Mouse (Mus musculus): ENCODE measurements around the gene Gngt2.

Gene Gngt2

DNA sequence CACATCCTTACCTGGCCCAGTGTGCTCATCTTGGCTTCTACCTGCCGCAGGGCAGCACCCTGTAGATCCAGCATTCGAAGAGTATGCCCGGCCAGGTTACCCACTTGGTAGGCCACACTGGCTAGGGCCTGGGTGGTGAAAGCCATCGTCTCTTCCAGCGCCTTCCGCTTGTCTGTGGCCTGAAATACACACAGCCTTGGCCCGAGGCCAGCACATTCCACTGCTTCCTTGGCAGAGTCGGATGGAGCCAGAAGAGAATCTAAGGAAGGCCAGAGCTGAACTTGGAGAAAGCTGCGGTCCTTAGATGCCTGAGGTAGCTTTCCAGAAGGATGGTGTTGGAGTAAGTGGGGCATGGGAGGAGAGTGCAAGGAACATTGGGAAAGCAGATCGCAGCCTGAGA, at the start of gene Gngt2:
TSS of gene Gngt2 (plus strand) at position 158 of the 400 bp plus-strand sequence.
- DNase-seq (ENCODE audit: low read depth, low spot score): no peak

DNA sequence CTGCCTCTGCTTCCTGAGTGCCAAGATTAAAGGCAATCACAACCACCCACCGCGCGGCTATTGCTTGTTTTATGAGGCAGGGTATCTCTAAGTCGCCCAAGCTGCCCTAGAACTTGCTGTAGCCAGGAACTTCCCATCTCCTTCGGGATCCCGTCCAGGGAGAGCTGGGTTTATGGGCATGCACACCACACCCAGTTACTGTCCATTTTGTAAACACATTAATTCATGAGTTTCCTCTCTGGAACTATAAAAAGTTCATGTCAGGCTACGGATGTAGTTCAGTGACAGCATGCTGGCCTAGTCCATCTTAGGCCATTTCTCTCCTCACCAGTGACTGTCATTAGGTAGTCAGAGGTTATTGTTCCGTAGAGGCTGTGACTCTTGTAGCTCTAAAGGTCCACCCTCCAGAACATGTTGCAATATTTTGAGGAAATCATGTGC, 47.5 kb upstream of the Gngt2 start:
- no peak for DNase-seq (ENCODE audit: low read depth, low spot score)

DNA sequence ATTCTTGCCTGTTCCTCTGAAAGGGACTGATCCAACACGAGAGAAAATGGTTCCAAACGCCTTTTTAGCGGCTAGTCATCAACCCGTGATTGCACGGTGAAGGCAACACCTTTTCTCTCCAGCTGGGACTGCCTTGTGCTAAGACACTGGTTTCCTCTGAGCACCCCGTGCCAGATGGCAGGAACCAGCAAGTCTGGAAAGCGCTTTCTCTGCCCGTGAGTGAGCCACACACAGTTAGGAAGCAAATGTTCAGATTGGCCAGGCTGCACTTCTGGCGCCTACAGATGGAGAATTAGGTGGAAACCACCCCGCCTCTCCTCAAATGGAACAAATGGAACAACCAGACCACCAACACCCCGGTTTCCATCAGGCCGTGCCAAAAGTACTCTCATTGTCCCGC, 45.2 kb upstream of the Gngt2 start:
- DNase-seq (ENCODE audit: low read depth, low spot score): no peak

DNA sequence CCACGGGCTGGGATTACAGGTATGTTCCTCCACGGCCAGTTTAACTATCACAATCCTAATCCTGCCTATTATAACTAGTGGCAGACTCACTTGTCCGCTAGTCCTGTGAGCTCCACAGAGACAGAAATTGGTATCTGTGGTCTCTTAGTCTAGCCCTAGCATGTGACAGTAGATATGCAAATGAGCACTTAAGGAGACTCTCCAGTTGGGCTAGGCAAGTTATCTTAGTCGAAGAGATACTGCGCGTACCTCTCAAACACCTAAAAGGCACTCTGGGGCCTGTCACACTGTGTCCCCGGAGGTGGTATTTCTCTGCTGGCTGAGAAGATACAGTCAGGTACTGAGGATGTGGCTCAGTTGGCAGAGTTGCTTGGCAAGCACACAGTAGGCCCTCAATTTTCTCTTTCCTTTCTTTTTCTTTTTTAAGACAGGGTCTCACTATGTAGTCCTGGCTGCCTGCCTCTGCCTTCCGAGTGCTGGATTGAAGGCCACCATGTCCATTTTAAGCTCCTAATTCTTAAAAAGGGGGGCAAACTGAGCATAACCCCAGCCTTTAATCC, 44.0 kb upstream of the Gngt2 start:
- DNase-seq (ENCODE audit: low read depth, low spot score): no peak

DNA sequence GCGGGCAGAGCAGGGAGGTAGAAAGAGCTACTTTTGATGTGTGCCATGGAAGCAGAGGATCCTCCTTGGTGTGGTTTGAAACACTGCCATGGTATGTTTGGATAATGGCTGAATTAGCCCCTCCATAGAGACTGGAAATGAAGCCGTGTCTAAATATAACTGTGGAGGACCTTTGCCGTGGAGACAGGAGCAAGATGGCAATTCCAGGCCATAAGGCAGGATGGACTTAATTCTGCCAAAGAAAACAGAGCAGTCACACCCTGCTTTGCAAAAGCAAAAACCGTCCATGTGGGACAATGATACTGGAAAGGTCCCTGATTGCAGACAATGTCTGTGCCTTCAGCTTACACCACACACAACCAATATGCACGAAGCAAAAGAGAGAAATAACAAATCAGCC, 42.8 kb upstream of the Gngt2 start:
- no peak for DNase-seq (ENCODE audit: low read depth, low spot score)

DNA sequence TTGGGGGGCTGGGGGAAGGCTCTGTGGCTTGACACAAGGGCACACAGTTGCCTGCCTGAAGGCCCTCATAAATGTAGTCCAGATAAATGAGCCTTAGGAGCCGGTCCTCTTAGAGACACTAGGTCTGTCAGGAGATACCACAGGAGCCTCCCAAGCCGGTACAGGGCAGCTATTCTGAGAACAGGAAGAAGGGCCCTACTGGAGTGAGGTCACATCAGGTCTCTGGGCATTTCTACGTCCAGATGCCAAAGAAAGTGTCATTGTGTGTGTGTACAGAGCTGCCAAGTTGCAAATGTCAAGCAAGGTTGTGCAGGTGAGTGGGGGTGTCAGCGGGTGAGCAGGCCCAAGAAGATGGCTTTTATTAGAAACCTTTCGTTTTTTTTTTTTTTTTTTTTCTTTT, 41.4 kb upstream of the Gngt2 start:
- DNase-seq (ENCODE audit: low read depth, low spot score): no peak

DNA sequence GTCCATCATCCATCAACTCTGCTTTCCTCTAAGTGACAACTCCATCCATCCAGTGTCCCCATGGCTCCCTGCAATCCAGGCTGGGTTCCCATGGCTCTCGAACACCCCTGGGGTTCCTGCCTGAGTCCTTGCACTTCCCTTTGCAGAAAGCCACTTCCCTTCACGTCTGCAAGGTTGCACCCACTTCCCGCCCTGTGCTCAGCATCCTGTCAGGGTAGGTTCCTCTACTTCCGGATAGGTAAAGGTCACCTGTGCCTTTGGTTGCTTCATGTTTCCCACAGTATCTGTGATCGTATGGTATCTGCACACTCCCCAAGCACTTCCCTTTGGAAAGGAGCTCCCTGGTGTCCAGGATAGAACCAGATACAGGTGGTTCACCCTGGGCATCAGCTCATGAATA, 32.0 kb upstream of the Gngt2 start:
- no peak for DNase-seq (ENCODE audit: low read depth, low spot score)

DNA sequence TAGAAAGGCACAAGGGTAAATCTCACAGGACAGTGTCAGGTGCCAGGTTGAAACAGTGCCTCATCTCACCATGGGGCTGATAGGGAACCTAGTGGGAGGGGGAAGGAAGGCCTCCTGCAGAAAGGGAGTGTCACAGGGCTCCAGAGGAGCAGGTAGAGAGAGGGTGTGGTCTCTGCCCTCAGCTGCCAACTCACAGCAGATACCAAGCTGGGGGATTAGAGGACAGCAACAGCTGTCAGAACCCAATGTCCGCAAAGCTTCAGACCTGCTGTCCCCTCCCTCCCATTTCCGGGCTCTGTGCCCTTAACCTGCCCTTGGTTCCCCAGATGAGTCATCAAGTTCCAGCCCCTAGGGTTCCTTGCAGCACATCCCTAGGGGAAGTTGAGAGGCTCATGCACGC, 31.5 kb upstream of the Gngt2 start:
- no peak for DNase-seq (ENCODE audit: low read depth, low spot score)

DNA sequence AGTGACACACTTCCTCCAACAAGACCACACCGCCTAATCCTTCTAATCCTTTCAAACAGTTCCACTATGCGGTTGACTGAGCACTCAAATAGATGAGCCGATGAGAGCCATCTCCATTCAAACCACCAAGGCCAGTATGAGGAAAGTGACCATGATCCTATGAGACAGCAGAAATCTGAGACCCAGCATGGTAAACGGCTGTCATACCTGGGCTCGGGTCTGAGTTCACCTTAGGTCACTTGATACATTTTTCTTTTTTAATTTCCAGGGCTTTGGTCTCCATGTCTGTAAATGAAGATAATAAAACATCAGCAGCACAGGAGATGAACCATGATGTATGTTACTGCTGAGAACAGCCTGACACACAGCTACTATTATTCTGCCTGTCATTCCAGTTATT, 29.1 kb upstream of the Gngt2 start:
- no peak for DNase-seq (ENCODE audit: low read depth, low spot score)

DNA sequence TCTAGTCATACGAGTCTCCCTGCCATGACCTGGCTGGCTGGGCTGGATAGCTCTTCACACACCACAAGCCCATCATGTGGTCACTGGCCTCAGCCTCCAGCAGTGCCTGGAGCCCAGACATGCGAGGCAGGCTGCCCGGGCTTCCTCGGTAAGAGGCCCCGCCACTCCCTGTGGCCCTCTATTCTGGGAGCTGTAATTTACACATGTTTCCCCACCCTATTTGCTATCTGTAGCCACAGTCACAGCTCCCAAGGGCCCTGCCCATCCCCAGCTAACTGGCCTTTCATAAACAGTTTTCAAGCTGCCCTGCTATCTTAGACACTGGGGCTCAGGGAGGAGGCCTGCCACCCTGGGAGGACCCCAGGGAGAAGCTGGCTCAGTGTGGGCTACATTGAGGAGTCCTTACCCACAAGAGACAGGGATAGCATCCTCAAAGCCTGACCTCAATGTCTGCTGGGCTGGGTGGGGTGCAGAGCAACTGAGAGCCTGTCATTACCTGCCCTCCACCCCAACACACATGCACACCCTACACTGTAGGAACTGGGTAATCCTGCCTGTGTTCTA, 28.5 kb upstream of the Gngt2 start:
- DNase-seq (ENCODE audit: low read depth, low spot score): no peak

DNA sequence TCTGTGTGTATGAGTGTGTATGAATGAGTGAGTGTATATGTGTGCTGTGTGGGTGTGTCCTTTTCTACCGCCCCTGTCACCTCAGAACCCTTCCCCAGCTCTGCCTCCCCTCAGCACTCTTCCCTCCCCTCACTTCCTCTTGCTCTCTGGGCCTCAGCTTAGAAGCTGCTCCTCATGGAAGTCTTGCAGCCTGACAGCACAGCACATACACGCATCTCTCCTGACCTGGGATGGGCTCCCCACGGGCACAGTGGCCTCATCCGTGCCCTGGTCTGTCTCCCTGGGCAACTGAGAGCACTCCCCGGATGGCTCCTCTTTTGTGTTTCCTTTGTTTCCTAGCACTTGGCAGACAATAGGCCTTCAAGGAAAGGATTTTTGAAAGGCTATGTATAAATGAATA, 27.4 kb upstream of the Gngt2 start:
- no peak for DNase-seq (ENCODE audit: low read depth, low spot score)

DNA sequence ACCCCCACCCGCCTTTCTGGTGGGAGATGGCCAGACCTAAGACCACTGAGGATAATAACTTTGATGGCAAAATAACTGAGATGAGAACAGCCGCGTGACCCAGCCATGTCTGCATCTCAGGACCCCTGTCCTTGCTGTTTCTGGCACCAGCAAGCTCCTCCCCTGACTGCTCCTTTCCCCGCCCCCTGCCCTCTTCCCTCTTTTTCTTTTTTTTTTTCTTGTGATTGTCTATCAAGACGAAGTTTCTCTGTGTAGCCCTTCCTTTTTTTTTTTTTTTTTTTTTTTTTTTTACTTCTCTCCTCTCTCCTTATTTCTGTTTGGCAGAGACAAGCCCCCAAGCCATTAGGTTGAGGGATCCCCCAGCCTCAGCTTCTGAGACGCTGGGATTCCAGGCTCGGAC, 26.2 kb upstream of the Gngt2 start:
- DNase-seq (ENCODE audit: low read depth, low spot score): no peak

DNA sequence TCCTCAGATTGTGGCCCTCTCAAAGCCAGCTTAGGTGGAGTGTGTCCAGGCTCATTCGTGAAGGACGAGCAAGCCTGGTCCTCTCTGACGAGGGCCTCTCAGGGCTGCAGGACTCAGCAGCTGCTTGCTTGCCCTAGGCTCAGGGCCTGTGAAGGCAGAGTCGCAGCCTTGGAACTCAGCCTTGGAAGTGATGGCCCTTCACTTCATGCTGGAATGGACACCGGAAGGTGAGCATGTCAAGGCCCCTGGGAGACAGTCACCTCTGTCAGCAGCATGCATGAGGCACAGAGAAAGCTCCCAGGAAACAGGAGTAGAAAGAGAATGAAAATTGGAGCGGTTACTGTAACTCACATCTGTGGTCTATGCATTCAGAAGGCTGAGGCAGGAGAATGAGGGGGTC, 25.3 kb upstream of the Gngt2 start:
- DNase-seq (ENCODE audit: low read depth, low spot score): no peak

DNA sequence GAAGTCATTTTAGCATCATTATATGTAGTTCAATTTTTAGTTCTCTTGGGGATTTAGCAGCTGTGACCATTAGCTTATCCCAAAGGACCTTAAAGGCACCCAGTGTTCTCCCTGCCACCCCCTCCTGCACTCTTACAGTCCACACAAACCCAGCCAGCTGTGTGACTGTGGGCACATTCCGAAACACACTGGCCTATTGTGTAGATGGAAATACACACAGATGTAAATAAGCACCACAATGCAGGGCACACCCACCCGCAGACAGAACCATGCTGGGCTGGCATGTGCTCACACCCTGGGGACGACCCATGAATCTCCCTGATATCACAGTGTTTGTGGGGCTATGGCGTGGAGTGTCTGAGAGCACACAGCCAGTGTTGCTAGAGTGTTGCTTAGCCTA, 24.8 kb upstream of the Gngt2 start:
- no peak for DNase-seq (ENCODE audit: low read depth, low spot score)

DNA sequence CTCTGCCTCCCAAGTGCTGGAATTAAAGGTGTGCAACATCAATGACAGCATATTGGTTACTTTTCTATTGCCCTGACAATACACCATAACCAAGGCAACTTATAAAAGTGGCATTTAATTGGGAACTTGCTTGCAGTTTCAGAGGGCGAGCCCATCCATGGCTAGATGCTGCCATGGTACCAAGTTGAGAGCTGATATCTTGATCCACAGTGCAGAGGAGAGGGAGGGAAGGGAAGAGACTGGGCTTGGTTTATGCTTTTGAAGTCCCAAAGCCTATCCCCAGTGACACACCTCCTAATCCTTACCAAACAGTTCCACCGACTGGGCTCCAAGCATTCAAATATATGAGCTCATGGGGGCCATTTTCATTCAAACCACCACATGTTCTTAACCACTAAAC, 22.9 kb upstream of the Gngt2 start:
- no peak for DNase-seq (ENCODE audit: low read depth, low spot score)

DNA sequence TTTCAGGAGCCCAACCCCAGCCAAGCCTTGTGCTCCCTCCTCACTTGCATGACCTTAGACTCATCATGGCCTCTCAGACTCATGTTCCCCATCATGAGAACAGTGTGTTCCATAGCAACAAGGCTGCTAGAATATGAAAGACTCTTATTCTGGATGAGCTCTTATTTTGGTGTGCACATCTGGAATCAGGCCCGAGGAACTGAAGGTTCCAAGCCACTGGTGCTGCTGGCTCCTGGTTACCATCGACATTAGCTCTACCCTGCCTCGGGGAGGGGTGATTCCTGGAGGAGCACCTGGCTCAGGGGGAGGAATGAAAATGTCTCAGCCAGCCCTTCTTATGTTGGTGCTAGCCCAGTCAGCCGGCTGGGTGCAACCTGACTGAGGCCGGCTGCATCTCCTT, 22.2 kb upstream of the Gngt2 start:
- no peak for DNase-seq (ENCODE audit: low read depth, low spot score)

DNA sequence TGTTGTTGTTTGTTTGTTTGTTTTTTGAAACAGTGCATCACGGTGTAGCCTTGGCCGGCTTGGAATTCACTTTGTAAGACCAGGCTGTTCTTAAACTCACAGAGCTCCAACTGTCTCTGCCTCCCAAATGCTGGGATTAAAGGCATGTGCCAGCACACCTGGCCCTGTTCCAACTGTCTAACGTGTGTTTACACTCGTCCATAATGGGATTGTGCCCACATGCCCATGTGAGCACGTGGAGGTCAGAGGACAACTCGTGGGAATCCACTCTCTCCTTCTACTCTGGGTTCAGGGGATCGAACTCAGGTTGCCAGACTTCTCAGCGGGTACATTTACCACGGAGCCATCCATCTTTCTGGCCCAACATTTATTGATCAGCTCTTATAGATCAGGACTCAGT, 21.6 kb upstream of the Gngt2 start:
- DNase-seq (ENCODE audit: low read depth, low spot score): no peak

DNA sequence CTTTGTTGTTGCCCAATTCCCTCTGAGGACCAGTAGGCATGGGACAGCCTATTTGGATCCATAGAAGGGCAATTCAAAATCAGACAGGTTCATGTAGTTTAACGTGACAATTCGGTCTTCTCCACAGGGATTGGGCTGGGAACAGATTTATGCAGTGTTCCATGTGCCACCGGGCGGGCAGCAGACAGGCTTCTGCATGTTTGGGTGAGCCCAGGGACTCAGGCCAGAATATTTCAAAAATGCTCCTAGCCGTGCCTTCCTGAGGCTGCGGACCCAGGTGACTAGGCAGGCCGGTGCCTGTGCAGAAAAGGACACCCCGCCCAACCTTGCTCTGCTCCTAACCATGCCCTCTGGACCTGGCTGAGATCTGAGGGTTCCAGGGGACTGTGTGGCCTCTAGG, 17.9 kb upstream of the Gngt2 start:
- DNase-seq (ENCODE audit: low read depth, low spot score): no peak

DNA sequence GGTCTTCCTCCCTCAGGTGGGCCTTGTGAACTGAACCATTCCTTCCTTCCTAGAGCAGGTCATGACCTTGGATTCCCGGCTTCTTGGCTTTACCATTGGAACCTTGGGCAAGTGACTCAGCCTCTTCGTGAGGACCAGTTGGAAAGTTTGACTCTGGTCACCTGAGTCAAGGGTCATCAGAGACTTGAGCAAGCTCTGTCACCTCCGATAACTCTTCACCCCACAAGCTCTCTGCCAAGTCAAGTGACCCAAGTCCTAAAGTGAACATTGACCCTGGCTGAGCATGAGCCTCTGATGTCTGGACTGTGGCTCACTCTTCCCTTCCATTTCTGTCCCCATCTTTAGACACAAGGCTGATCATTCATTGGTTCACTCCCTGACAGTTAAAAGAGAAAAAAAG, 15.5 kb upstream of the Gngt2 start:
- DNase-seq (ENCODE audit: low read depth, low spot score): no peak

DNA sequence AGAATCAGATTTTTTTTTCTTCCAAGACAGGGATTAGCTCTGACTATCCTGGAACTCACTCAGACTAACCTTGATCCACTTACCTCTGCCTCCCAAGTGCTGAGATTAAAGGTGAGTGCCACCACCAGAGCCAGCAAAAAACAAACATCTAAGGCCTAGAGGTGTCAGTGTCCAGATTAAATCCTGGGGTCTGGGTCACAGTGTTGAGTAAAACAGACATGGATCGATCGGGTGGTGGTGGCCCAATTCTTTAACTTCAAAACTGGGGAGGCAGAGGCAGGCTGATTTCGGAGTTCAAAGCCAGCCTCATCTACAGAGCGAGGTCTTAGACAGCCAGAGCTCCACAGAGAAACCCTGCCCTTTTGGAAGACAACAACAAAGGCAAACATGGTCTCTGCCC, 14.6 kb upstream of the Gngt2 start:
- no peak for DNase-seq (ENCODE audit: low read depth, low spot score)

DNA sequence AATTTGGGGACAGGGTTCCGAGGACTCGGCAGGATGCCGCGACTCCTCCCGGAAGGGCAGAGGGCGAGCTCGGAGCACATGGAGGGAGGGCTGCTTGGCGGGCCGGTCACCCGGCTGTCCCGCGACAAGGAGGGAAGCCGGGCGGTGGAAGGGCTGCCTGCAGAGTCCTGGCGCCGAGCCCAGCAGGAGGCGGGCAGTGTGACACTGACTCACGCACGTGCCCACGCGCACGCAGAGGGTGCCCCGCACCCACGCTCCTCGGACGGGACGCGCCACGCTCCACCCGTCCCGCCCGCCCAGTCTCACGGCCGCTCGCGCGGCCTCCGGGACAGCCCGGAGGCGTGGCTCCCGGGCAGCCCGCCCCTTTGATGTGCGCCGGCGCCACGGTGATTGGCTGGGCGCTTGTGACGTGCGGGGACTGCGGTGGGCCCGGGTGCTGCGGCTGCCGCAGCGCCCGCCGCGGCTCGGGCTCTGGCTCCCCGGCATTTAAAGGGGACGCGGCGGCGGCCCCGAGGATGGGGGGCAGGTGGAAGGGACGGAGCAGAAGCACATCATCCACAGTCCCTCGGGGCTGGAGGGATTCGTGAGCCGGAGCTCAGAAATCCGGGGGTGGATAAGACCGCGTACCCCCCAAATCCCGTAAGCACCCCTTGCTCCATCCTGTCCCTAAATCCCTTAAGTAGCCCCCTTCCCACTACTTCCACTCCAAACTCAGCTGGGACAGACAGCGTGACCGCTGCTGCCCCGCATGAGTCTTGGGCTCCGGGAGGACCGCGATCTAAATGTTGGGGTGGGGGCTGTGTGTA, 12.7 kb upstream of the Gngt2 start, which contains the start of gene Phospho1:
TSS of gene Phospho1 (plus strand) at position 429 of the 806 bp plus-strand sequence.
- DNase-seq (ENCODE audit: low read depth, low spot score): peak; percentile 88

DNA sequence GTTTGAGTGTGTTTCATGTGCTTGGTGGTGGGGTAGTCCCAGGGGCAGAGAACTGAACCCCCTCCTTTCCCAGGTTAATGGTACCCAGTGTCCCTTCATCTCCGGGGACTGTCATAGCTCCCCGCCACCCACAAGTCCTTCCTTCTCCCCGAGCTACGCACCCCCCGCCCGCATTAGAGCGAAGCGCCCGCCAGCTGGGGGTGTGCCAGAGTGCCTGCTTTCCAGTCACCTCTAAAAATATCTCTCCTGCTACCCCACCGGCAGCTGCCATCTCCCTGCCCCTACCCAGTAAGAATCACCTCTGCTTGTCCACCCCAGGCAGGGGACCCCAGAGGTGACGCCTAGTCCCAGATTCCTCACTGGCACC, 12.2 kb upstream of the Gngt2 start:
- no peak for DNase-seq (ENCODE audit: low read depth, low spot score)

DNA sequence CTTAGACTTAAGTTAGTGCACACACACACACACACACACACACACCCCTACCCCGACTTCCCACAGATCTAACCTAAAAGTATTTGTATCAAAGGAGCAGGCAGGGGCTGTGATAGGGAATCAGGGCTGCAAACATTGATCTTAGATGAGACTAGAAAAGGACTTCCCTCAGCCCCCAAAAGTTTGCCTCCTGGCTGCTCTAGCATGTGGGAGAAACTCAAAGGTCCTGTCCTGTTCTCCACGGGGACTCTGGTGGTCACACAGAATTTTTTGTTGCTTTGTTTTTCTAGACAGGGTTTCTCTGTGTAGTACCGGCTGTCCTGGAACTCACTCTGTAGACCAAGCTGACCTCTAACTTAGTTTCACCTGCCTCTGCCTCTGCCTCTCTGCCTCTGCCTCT, 11.4 kb upstream of the Gngt2 start:
- no peak for DNase-seq (ENCODE audit: low read depth, low spot score)

Measured in embryo, embryonic 11.5 days (tissue).